Mouse (Mus musculus): Measurements from ENCODE around the gene Olfr1282.
"Not testable (repeated sequence)": the region's sequence is repeated elsewhere in the genome, so short reads cannot be mapped to it uniquely, and the experiment has no call there.

Gene Olfr1282

GRCm38 (mm10) chr2:111335976-111336375 is at the start of gene Olfr1282:
Gene Olfr1282 (minus strand): TSS chr2:111336076.
- DNase-seq: no peak

GRCm38 (mm10) chr2:111375222-111375621 is 39.3 kb upstream of the Olfr1282 start, which contains the start of gene Olfr1284:
Gene Olfr1284 (plus strand): TSS chr2:111375522.
- no peak for DNase-seq

- DNase-seq: no peak
Measured at GRCm38 (mm10) chr2:111366490-111366889, 30.6 kb upstream of the Olfr1282 start, which contains the start of gene Olfr1283. Gene Olfr1283 (plus strand): TSS chr2:111366790.

DNA sequence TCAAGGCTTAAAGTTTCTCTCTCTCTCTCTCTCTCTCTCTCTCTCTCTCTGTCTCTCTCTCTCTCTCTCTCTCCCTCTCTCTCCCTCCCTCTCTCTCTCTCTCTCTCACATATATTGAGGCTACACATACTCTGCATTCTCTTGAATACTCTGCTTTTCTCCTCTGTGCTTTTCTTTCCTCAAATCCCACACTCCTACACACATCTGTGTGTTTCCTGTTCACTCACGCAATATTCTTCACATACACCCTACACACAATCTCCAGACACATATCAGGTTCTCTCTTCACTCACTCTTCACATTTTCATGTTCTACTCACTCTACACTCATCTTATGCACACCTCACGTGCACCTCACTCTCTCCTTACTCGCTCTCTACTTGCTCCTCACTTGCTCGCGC is 2.2 kb downstream of the Olfr1282 start:
- DNase-seq: not testable (repeated sequence)

DNA sequence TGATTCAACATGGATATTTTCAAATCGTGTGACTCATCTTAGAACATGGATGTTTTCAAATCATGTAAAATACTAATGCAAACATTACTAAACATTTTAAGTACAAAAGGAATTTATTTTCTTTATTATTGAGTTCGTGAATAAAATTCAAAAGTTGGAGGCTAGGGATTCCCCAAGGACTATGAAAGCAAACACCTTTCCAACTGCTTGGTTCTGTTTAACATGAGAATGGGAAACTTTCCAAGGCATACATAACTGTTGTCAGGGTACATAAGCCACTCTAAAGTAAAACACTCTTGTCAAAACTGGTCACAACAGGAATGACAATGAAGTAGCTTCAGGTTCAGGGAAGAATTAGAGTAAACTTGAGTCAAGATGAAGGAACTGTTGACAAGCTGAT is 9.7 kb downstream of the Olfr1282 start, which contains the start of gene Olfr1281:
Olfr1281 (plus strand) TSS at position 301 of the 400 bp plus-strand sequence.
- no peak for DNase-seq

DNA sequence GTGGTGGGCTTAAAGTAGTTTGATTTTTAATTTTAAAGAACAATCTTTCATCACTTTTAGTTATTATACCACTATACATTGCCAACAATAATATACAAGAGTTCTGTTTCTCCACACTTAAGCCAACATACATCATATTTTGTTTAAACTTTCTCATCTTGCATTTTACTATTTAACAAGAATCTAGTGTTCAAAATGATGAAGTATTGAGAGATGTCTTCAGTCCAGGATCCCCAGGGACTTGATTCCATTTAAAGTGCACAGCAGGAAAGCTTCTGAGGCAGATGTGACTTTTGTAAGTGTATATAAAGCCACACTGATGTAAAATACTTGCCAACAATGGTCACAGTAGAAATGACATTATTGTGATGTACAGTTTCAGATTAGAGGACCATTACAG is 22.2 kb downstream of the Olfr1282 start, which contains the start of gene Olfr1280:
Olfr1280 (plus strand) TSS at position 301 of the 400 bp plus-strand sequence.
- no peak for DNase-seq

GRCm38 (mm10) chr2:111300374-111300773 is 35.5 kb downstream of the Olfr1282 start, which contains the start of gene Olfr1279:
Gene Olfr1279 (plus strand): TSS chr2:111300635.
- DNase-seq: no peak

DNA sequence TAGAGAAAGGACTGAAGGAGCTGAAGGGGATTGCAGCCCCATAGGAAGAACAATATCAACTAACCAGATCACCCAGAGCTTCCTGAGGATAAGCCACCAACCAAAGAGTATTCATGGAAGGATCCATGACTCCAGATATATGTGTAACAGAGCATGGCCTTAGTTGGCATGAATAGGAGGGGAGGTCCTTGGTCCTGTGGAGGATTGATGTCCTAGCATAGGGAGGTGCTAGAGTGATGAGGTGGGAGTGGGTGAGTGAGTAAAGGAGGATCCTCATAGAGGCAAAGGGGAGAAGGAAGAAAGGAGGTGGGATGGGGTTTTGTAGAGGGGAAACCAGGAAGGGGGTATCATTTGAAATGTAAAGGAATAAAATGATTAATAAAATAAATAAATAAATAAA is 37.3 kb downstream of the Olfr1282 start:
- no peak for DNase-seq

DNA sequence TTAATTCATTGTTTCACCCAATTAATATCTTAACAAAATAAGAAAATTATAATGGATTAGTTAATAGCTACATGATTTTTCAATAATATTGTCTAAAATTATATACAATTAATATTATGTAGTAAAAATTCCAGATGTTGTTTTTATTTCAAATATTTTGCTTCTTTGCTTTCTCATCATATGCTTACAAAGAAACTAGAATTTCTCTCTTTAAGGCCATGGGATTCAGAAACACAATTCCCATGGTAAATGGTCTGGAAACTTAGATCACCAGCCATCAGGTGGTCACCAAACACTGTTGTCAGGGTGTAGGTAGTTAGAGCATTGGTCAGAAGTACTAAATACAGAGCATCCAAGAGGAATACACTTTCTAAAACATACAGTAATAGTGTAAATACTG is 46.0 kb downstream of the Olfr1282 start, which contains the start of gene Olfr1278:
Olfr1278 (plus strand) TSS at position 301 of the 400 bp plus-strand sequence.
- DNase-seq: no peak

Measured in thymus, postnatal 25 days (tissue).